Mouse (Mus musculus) frontal cortex, adult 2 months (tissue): ENCODE measurements around the gene Itpr3. TPM values are rescaled to one million over a fixed set of nuclear protein-coding genes. Genes with fewer than 3 reads are reported as not detected.

Experiments
- DNase-seq, 2 experiments: peaks; one replicate each; pipeline ENCODE4 v3.0.0; 2022; ENCODE audit warnings: low spot score in 1 of 2; ENCODE audit errors: extremely low spot score in 1 of 2
- polyA plus RNA-seq: library from polyadenylated mRNA; depleted of rRNA; stranded (reverse); fragments of >200 nt; gene quantifications from 2 replicates; pipeline ENCODE4 v1.2.3, GENCODE M21; 2012

The Itpr3 gene
- polyA plus RNA-seq, 1 experiment: 4.2 TPM

- DNase-seq: no peak
These were observed 20.6 kb upstream of the Itpr3 start for GRCm38 (mm10) chr17:27036465-27036864.

DNA sequence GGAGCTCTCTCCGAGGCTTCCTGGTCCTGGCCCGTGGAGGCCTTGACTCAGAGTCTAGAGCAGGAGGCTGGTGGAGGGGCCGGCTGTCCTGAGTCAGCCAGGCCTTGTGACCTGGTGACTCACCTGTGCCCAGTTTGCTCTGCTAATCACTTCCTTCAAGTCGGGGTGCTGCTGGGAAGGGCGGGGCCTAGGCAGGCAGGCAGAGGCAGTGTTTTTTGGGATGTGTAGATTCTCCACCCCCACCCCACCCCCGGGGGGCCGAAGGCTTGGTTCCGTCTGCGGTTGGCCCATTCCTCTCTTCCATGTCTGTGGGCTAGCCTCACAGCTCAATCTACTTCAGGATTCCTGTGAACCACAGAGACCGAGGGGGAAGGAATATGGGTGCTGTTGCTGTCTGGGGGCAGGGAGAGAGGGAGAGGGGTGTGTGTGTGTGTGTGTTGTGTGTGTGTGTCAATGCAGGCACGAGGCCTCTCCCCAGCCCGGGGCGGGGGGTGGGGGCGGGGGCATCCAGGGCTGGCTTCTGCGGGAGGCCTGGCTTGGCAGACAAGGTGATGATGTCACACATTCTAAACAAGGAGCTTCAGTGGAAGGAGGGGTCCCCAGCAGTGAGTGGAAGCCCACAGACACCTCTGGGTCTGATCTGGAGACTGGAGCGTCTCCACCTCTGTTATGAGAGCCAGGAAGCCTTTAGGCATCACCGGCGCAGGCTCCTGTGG lies 18.6 kb upstream of the Itpr3 start:
- no peak for DNase-seq

DNA sequence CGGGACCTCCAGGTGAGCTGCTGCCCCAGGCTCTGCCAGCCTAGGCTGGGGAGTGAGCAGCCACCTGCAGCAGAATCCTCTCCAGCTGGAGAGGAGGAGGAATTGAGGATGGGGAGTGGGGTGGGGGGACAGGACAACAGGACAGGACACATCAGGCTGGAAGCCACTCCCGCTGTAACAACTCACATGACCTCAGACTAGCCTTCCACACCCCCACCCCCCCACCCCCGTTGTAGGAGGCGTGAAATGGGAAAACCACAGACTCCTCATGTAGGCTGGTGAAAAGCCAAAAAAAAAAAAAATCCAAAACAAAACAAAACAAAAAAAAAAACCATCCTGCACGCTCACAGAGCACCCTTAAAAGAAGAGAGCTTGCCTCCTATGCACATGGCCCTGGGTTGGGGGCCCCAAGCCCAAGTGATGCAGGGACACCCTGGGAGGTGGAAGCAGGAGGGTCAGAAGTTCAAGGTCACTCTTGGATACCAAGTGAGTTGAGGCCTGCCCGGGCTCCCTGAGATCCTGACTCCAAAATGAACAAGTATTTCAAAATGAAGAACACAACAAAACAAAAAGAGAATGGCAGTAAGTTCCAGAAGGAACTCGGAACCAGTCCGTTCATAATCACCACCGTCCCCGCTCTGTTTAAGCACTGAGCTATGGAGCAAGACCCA lies 17.5 kb upstream of the Itpr3 start:
- DNase-seq: no peak

- DNase-seq: no peak
These were observed 16.6 kb upstream of the Itpr3 start for GRCm38 (mm10) chr17:27040304-27041045.

DNA sequence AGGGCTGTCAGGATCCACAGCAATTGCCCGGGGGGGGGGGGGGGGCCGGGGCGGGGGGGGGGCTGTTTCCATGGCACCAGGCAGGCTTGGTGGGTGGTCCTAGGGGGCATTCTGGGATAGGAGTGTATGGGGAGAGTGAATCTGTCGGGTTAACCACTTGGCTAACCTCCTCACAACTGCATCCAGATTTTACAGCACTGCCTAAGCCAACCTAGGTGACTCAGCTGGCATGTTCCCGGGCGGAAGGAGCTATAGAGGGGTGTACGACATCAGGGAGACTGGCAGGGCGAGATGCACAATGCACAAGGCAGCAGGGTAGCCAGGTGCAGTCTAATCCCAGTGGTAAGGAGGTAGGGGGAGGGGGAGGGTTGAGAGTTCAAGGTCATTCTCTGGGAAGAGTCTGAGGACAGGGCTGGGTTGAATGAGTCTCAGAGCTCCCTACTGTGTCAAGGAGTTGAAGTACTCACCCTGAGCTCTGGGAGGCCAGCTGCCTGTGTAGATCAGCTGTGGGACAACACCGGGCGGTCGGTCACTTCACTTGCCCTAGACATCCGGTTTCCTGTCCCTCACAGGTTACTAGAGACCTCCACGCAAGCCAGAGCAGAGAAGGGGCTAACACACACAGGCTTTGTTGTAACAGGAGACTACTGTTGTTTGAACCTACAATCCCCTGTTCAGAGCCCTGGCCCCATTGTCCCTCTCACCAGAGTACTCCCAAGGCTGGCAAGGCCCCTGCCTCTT lies 15.9 kb upstream of the Itpr3 start:
- DNase-seq: no peak

- no peak for DNase-seq
These were observed 15.4 kb upstream of the Itpr3 start for GRCm38 (mm10) chr17:27041787-27042055.

GRCm38 (mm10) chr17:27042840-27043239 lies 14.3 kb upstream of the Itpr3 start:
- no peak for DNase-seq

- no peak for DNase-seq
These were observed 11.9 kb upstream of the Itpr3 start for GRCm38 (mm10) chr17:27045164-27045563.

- DNase-seq: no peak
These were observed 9.2 kb upstream of the Itpr3 start for GRCm38 (mm10) chr17:27047762-27048444.

DNA sequence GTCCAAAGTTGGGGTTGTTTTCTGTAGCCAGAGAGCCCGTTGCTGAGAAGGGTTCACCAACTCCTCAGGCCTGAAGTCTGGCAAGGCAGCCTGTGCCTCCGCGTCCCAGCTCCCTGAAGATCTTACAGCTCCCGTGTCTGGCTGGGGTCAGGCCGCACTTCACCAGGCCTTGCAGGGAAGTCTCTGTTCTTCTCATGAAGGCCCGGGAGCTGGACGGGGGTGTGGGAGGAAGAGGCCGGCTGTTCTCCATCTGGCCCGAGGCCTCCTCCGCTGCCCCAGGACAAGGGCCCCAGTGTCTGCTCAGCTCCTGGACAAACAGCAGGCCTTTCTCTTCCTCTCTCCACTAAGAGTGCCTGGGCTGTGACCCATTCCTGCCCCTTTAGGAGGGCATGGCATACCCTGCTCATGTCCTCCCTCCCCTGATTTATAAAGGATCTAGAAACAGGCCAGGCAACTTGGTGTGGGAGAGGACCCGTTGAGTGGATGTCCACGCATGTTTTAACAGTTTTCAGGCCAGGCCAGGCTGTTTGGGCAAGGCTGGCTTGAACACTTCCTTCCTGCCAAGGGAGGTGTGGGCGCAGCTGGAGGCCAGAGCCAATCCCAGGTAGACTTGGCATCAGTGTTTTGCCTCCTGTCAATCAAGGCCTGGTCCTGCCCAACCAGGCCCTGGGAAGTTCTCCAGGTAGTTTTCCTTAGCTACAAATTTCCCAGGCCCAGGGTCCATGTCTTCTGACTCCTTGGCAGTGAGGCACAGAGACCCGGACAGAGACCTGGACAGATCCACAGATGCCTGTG lies 8.5 kb upstream of the Itpr3 start:
- DNase-seq: no peak

DNA sequence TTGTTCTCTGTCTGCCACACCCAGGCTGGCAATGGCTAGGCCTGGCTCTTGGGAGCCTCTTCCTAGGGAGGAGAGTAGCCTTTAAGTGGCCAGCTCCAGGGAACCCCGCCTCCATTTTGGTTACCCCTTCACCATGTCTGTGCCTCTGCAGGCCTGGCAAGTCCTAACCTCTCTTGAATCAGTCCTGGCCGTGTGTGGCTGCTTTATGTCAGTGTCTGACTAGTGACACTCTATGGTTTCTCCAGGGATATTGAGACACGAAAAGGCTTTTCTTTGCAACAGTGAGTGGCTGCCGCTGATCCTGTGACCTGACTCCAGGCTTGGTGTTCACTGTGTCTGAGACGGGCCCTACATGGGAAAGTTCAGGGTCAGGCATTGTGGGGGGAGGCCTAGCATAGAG lies 6.3 kb upstream of the Itpr3 start:
- no peak for DNase-seq

DNA sequence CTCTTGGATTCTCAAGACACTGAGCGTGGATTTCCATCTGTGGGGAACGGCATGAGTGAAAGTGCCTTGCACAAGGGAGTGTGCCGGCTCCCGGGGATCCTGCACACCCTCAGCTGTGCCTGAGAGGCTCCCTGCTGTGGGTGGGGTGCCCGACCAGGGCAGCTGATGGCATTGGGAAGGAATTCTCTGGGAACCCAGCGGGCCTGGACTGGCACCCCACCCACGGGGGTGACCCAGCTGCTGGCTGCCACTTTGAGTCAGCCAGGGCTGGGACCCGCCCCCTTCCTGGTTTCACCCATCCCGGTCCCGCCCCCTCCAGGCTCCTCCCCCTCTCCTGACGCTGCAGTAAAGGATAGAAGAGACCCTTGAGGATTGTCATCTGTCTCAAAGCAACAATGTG lies 5.6 kb upstream of the Itpr3 start:
- no peak for DNase-seq

DNA sequence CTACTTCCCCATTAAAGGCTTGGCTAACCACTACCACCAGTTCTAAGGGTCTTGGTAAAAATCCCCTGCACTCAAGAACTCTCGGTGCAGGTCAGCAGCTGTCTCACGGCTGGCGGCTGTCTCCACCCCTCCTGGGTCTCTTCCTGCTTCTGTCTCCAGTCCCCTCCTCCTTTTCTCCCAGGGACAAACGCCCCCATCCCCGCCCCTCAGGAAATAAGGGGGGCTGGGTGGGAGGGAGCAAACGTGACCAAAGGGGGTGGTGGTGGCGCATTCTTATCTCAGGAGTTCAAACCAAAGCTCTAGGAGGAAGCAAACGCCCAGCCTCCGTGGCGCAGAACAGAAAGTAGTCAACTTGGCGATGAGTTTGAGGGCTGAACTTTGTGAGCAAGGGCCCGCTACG lies 934 bp upstream of the Itpr3 start:
- no peak for DNase-seq

GRCm38 (mm10) chr17:27057517-27058055 lies 482 bp downstream of the Itpr3 start:
- DNase-seq: no peak

- no peak for DNase-seq
These were observed 3.6 kb downstream of the Itpr3 start for GRCm38 (mm10) chr17:27060698-27061097.

DNA sequence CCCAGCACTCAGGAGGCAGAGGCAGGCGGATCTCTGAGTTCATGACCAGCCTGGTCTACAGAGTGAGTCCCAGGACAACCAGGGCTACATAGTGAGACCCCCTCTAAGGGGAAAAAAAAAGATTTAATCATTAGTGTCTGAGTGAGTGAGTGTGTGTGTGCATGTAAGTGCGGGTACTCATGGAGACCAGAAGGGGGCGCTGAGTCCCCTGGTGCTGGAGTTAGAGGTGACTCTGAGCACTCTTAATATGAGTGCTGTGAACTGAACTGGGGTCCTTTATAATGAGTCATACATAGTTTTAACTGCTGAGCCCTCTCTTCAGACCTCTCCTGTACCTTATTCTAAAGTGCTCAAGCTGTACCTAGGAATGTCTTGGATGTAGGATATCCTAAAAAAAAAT lies 4.6 kb downstream of the Itpr3 start:
- no peak for DNase-seq

- DNase-seq: no peak
These were observed 5.6 kb downstream of the Itpr3 start for GRCm38 (mm10) chr17:27062684-27063083.

DNA sequence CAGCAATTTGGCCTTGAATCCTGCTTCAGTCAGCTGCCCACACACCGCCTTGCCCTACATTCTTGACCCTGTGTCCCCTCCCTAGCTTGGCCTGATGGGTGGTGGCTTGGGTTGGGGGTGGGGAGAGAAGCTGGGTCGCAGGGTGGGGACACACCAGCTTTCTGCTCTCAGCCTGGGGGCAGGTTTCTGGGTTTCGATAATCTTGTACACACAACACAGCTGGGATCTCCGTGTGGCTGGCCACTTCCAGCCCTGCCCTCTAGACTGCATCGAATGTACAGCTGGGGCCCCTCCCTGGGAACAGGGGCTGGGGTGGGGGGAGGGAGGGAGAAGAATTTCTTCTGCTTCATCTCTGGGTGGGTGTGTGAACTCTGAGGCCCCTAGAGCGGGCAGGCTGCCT lies 6.6 kb downstream of the Itpr3 start:
- DNase-seq: no peak

DNA sequence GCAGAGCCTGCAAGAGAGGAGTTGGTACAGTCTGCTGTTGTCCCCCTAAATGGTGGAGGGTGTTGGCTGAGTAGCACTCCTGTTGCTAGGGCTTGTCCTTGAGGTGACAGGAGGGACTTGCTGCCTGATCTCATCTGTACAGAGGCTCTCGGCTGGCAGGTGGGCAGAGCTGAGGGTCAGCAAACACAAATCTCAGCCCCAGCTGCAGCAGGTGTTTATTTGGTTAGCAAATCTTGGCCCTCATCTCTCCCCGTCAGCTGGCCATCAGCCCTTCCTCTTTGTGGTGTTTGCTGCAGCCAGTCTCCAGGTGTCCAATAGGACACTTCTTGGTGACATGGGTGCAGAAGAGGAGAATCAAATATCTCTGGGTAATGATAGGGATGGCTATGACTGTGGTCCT lies 7.1 kb downstream of the Itpr3 start:
- no peak for DNase-seq

DNA sequence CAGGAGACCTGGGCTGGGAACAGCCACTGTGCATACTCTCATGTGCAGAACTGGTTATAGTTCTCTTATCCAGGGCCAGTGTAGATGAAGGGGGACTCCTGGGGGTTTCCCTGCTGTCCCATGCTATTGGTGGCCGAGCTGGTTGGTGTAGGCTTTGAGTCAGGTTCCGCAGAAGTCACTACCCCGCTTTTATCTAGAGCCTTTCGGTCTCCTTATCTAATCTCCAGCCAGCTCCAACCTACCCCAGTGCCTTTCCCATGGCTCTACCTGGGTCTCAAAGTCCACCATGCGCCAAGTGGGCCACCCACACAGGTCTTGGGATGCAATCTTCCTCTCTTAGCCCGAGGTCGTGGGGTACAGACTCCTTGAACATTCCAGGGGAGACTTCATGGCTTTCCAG lies 9.0 kb downstream of the Itpr3 start:
- no peak for DNase-seq
